Mouse (Mus musculus) forebrain, postnatal 0 days (tissue): ENCODE measurements at regions not wholly inside any gene's neighbourhood (a gene's known extent, or its start where the extent isn't known, plus 50 kb on each side); places are given as distances from the start of the nearest gene placed in this dataset.
A peak's percentile ranks its signal among the peaks of the same experiment; 100 is the strongest.

Experiments
- ATAC-seq: fragments of 200-750 bp; cut with Nextera tagmentation; 2 replicates; pipeline ENCODE4 v1.8.0; 2017; ENCODE audit warnings: mild to moderate bottlenecking, moderate library complexity
- DNase-seq: peaks from one replicate; pipeline ENCODE4 v3.0.0-alpha.2; 2015
- H3K27ac ChIP-seq: fragments of 300-500 bp; sonication (generic); 2 replicates; pipeline ENCODE4 v1.5.1; 2014; ENCODE audit warnings: low read depth, mild to moderate bottlenecking, antibody characterized with exemption, low read length, moderate library complexity, mixed read lengths
- H3K27me3 ChIP-seq: fragments of 300-500 bp; sonication (generic); 2 replicates; pipeline ENCODE4 v1.6.1; 2014; ENCODE audit warnings: mild to moderate bottlenecking, low read length, mixed read lengths; ENCODE audit not compliant: insufficient read depth
- H3K36me3 ChIP-seq: fragments of 300-500 bp; sonication (generic); 2 replicates; pipeline ENCODE4 v1.6.1; 2014; ENCODE audit warnings: mild to moderate bottlenecking, moderate library complexity; ENCODE audit not compliant: insufficient read depth
- H3K4me1 ChIP-seq: fragments of 300-500 bp; sonication (generic); 2 replicates; pipeline ENCODE4 v1.6.1; 2014; ENCODE audit warnings: antibody characterized with exemption; ENCODE audit not compliant: insufficient read depth
- H3K4me2 ChIP-seq: fragments of 300-500 bp; sonication (generic); 2 replicates; pipeline ENCODE4 v1.6.1; 2014; ENCODE audit warnings: low read depth, mild to moderate bottlenecking, moderate library complexity
- H3K4me3 ChIP-seq: fragments of 300-500 bp; sonication (generic); 2 replicates; pipeline ENCODE4 v1.5.1; 2014; ENCODE audit warnings: low read depth, low read length, mixed read lengths
- H3K9ac ChIP-seq: fragments of 300-500 bp; sonication (generic); 2 replicates; pipeline ENCODE4 v1.6.1; 2014; ENCODE audit warnings: mild to moderate bottlenecking
- H3K9me3 ChIP-seq: fragments of 300-500 bp; sonication (generic); 2 replicates; pipeline ENCODE4 v1.6.1; 2016; ENCODE audit warnings: low read length
- CTCF ChIP-seq: sonication (generic); IDR thresholded peaks from 2 replicates; pipeline ENCODE4 v1.5.1; 2016; ENCODE audit warnings: antibody characterized with exemption, control low read depth, low read depth
- WGBS: fragments of 180-500 bp; shearing (Covaris S2); extraction: QIAGEN DNeasy Blood & Tissue Kit; methylation state at CpG from one replicate; pipeline ENCODE4 v1.1.7; 2014; 5-methylcytosine and 5-hydroxymethylcytosine counted together

GRCm38 (mm10) chr13:39489806-39490205 lies 529.1 kb upstream of the Slc35b3 start:
- DNase-seq (no peak), ATAC-seq (no peak)
- no peak for TF ChIP-seq CTCF
- H3K4me2 ChIP-seq: no peak overlapping the region
- H3K9ac ChIP-seq: no peak overlapping the region
- H3K4me3 ChIP-seq: no peak overlapping the region
- H3K27ac ChIP-seq: no peak overlapping the region
- H3K36me3 ChIP-seq: no peaks in the 10 kb centered on the region
- H3K9me3 ChIP-seq: no peaks in the 10 kb centered on the region
- WGBS: 74% methylated on average over 7 of the region's 7 CpGs
- no peaks in the 10 kb centered on the region for H3K4me1 ChIP-seq
- H3K27me3 ChIP-seq: no peaks in the 10 kb centered on the region

- Histone ChIP-seq H3K4me1 (no peaks in the 10 kb centered on the region), H3K27me3 (no peaks in the 10 kb centered on the region), H3K4me2 (no peak overlapping the region), H3K9me3 (no peaks in the 10 kb centered on the region), H3K4me3 (no peak overlapping the region), H3K9ac (no peak overlapping the region), H3K36me3 (no peaks in the 10 kb centered on the region), H3K27ac (no peak overlapping the region)
- no peak for TF ChIP-seq CTCF
- ATAC-seq (no peak), DNase-seq (no peak)
- WGBS: 60% methylated on average over 6 of the region's 6 CpGs
These were observed 511.9 kb upstream of the Slc35b3 start for GRCm38 (mm10) chr13:39472621-39473020.

DNA sequence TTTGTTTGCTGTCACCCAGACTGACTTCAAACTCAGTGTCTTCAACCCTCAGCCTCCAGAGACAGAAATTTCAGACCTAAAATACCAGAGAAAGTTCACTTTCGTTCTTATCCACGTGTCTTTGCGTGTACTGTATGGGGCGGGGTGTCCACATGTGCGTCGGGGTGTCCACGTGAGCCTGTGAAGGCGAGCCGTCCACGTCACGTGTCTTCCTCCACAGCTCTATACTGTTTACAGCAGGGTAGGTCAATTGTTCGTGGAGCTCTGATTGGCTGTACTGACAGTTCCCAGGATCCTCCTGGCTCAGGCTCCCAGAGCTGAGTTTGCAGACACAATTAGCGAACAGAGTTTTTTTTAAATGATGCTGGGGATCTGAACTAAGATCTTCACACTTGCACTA lies 481.1 kb upstream of the Slc35b3 start:
- H3K27ac ChIP-seq: no peak overlapping the region
- 90% methylated on average over 13 of the region's 13 CpGs for WGBS
- no peak for ATAC-seq
- no peaks in the 10 kb centered on the region for H3K9me3 ChIP-seq
- H3K27me3 ChIP-seq: peaks cover 9% of the 10 kb centered on the region
- DNase-seq: no peak
- no peak overlapping the region for H3K4me3 ChIP-seq
- no peaks in the 10 kb centered on the region for H3K4me1 ChIP-seq
- no peak overlapping the region for H3K9ac ChIP-seq
- H3K4me2 ChIP-seq: no peak overlapping the region
- no peaks in the 10 kb centered on the region for H3K36me3 ChIP-seq
- TF ChIP-seq CTCF: no peak

- Histone ChIP-seq H3K27me3 (peaks cover 9% of the 10 kb centered on the region), H3K4me2 (no peak overlapping the region), H3K9ac (no peak overlapping the region), H3K4me1 (no peaks in the 10 kb centered on the region), H3K36me3 (no peaks in the 10 kb centered on the region), H3K9me3 (no peaks in the 10 kb centered on the region), H3K27ac (no peak overlapping the region), H3K4me3 (no peak overlapping the region)
- peak; percentile 93 for TF ChIP-seq CTCF
- 10% methylated on average over 8 of the region's 8 CpGs for WGBS
- ATAC-seq: peak; percentile 81
- peak; percentile 84 for DNase-seq
These were observed 480.2 kb upstream of the Slc35b3 start for GRCm38 (mm10) chr13:39440907-39441306.

DNA sequence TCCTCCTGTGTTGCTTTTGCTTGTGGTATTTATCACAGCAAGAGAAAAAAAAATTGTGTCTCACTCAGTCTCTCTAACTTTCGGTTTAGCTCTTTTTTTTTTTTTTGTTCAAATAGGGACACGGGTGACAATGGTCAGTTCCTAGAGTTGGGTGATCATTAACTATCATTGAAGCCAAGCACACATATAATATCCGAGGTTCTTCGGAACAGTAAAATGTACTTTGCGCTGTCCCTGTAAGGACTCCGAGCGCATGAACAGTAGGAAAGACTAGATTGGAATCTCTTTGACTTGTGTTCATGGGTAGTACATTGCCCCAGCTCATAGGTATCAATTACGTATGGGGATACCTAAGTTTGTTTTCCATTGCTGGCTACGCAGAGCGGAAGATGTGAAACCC lies 479.7 kb upstream of the Slc35b3 start:
- DNase-seq (no peak), ATAC-seq (no peak)
- no peak overlapping the region for H3K27ac ChIP-seq
- no peaks in the 10 kb centered on the region for H3K36me3 ChIP-seq
- H3K27me3 ChIP-seq: peaks cover 9% of the 10 kb centered on the region
- no peak overlapping the region for H3K4me2 ChIP-seq
- no peaks in the 10 kb centered on the region for H3K9me3 ChIP-seq
- no peak for TF ChIP-seq CTCF
- no peak overlapping the region for H3K9ac ChIP-seq
- H3K4me3 ChIP-seq: no peak overlapping the region
- H3K4me1 ChIP-seq: no peaks in the 10 kb centered on the region
- 92% methylated on average over 10 of the region's 10 CpGs for WGBS

GRCm38 (mm10) chr13:39427996-39428395 lies 467.3 kb upstream of the Slc35b3 start:
- H3K9me3 ChIP-seq: no peaks in the 10 kb centered on the region
- no peak for TF ChIP-seq CTCF
- H3K4me3 ChIP-seq: no peak overlapping the region
- no peak for DNase-seq
- H3K4me2 ChIP-seq: no peak overlapping the region
- no peak overlapping the region for H3K9ac ChIP-seq
- no peaks in the 10 kb centered on the region for H3K4me1 ChIP-seq
- ATAC-seq: no peak
- no peaks in the 10 kb centered on the region for H3K27me3 ChIP-seq
- no peaks in the 10 kb centered on the region for H3K36me3 ChIP-seq
- 88% methylated on average over 3 of the region's 3 CpGs for WGBS
- H3K27ac ChIP-seq: no peak overlapping the region

GRCm38 (mm10) chr13:39425944-39426343 lies 465.3 kb upstream of the Slc35b3 start:
- DNase-seq (no peak), ATAC-seq (no peak)
- H3K9ac ChIP-seq: no peak overlapping the region
- H3K27ac ChIP-seq: no peak overlapping the region
- H3K27me3 ChIP-seq: no peaks in the 10 kb centered on the region
- WGBS: 62% methylated on average over 6 of the region's 6 CpGs
- H3K36me3 ChIP-seq: no peaks in the 10 kb centered on the region
- H3K4me2 ChIP-seq: no peak overlapping the region
- no peaks in the 10 kb centered on the region for H3K4me1 ChIP-seq
- TF ChIP-seq CTCF: peak; percentile 34
- H3K4me3 ChIP-seq: no peak overlapping the region
- H3K9me3 ChIP-seq: no peaks in the 10 kb centered on the region

DNA sequence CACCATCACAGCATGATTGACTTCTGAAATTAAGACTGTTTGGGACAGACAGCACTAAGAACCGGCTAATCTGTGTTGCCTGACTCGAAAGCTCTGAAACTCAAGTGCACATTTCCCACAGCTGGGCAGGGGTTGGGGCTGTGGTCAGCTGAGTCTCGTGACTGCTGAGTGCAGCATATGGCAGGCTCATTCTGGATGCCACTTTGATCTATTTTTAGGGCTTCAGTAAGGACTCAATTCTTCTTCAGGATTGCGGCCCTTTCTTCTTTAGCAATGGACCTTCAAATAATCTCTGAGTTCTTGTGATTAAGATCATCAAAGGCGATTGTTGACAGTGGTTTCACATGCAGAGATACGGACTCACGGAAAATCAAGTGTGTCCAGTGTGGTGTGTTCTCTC lies 457.5 kb upstream of the Slc35b3 start:
- Histone ChIP-seq H3K36me3 (no peaks in the 10 kb centered on the region), H3K9ac (no peak overlapping the region), H3K4me1 (no peaks in the 10 kb centered on the region), H3K9me3 (no peaks in the 10 kb centered on the region), H3K4me2 (no peak overlapping the region), H3K27me3 (no peaks in the 10 kb centered on the region), H3K27ac (no peak overlapping the region), H3K4me3 (no peak overlapping the region)
- TF ChIP-seq CTCF: no peak
- no peak for ATAC-seq
- WGBS: 42% methylated on average over 7 of the region's 7 CpGs
- no peak for DNase-seq
